Mouse (Mus musculus) layer of hippocampus, postnatal 36 days (tissue): ENCODE data around the gene Fip1l1. TPM values are rescaled to one million over a fixed set of nuclear protein-coding genes. Genes with fewer than 3 reads are reported as not detected.

Experiments used
- DNase-seq, 2 experiments: peaks; one replicate each; pipeline ENCODE4 v3.0.0; 2022
- total RNA-seq, 2 experiments: library from RNA; stranded (reverse); gene quantifications; 2 replicates each; pipeline ENCODE4 v1.2.3; 2021

Fip1l1 gene
- total RNA-seq, 2 experiments from 2014 or later: 64.4 to 67.8 TPM

DNA sequence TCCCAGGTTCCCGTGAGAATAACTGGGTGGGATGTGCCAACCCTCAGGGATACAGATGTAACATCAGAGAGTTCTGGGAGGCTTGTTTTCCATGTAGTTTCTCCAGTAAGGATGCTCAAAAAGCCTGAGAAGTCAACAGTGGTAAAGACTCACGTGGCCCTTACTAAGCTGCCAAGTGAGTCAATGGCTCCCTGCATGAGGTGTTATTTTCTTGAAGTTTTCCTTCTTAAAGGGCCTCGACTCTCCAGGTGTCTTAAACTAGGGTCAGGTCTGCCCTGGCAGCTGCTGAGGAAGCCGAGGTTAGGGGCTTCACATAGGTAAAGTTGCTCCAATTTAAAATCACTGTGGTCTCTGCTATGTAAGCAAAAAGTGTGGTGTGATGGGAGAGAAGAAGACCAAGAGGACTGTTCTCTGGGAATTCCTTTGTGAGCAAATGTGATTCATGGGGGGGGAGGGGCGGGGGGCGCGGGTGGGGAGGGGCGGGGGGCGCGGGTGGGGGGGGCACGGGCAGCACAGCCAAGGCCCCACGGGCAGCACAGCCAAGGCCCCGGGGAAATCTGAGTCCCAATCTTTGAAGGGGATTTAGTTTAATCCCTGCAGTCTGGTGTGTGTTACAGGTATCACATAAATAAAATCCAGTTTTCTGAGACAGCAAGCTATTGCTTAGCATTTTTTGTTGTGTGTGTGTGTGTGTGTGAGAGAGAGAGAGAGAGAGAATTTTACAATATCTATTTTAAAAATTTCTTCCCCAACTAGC lies 82.7 kb downstream of the Fip1l1 start:
- DNase-seq: no peak

DNA sequence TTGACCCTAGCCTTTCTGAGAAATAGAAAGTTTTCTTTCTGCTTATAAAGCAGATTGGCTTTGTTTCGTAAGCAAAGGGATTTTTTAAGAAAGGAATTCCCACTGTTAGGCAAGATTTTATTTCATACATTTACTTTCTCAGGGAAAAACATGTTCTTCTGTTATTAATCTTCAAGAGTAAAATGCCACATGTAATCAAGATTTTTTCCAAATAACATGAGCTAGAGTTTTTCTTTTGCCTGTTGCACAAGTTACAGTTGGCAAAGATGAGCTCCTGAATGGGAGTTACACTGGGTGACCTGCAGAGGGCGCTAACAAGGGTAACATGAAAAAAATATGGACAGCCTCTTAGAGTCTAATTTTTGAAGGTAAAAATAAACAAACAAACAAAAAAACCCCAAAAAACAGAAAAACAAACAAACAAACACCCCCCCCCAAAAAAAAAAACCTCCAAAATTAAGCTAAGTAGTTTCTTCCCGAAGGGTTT lies 83.4 kb downstream of the Fip1l1 start:
- no peak for DNase-seq

DNA sequence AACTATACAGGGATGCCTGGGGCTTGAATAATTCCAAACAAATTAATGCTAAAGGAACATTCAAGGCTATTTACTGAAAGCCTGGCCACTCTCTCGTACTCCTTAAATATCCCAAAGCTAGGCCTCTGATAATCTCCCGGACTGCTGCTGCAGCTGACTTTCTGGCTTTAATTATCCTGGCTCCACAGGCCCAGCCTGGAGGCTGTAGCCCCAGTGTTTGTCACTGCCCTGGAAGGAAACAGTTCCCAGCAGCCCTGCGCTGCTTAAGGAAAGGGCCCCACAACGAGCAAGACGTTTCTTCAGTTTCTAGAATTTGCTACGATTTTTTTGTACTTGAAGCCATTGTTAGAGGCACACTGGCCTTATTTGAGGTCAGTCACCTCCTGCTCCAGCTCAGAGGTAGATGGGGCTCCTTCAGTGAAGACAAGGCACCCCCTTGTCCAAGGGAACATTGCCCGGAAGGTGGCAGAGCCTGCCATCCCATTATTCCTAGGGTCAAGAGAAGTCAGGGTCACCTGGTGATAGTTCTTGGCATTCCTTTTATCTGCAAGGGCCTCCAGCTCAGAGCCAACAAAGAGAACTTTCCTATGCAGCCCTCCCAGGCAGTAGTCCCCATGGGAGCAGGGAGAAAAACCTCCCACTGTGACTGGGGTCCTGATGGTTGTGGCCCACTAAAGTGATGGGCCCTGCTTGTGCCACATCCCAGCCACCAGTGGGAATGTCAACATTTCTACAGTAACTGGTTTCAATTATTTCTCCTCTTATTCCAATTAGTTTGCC lies 86.6 kb downstream of the Fip1l1 start:
- no peak for DNase-seq

DNA sequence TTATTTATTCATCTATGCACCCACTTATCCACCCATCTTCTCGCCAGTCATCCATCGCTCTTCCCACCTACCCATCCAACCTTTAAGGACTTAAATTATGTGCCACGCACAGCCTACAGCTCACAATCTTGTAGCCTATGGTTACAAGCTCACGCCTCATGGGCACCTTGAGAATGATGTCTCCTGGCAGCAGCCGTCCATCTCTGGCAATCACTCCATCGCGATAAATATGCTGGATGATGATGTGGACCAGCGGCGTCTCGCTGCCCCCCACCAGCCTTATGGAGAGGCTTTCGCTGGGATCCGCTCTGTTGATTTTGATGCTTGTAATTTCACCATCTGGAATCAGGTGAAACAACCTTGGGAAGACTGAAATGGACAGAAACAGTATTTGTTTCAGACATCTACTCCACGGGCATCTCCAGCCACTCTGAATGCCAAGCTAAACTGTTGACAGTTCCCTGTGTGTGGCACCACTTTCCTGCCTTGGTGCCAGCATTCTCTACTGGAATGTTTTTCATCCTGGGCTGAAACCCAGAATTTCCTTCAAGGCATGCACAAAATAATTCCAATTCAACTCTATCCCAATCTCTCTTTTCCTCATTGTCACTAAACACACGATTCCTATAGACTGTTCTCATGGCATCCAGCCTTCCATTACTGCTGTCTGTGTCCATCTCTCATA lies 88.2 kb downstream of the Fip1l1 start:
- no peak for DNase-seq

DNA sequence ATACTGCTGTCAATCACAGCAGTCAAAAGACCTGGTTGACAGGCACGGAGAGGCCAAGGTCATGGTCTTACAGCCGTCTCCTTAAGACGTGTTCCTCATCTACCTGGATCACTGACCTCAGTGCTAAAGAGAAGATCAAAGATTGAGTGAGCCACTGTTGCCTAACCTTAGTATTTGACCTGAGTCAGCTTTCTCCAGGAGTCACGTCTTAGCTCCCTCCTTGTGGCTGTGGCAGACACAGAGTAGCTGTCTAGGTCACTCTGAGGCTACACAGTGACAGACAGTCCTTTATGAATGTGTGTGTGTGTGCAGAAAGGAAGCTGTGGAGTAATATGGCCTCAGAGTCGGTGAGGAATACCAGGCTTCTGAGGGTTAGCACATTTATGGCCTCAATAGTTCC lies 89.1 kb downstream of the Fip1l1 start:
- DNase-seq: no peak

DNA sequence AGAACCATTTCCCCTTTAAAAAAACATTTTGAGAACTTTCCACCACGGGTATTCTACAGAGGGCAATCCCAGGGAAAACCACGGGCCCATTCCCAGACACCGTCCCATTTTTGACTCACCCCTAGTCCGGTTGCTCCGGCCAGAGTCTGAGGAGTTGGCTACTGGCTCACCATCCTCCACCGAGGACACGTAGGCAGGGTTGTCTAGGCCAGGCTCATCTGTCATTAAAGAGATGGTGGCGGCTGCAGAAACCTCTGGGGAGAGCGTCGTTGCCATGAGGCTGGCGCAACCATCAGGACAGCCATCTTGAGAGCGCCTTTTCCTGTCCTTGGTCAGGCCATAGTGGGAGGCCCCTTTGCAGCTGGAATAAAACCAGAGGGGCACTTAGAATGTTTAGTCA lies 92.8 kb downstream of the Fip1l1 start:
- no peak for DNase-seq

DNA sequence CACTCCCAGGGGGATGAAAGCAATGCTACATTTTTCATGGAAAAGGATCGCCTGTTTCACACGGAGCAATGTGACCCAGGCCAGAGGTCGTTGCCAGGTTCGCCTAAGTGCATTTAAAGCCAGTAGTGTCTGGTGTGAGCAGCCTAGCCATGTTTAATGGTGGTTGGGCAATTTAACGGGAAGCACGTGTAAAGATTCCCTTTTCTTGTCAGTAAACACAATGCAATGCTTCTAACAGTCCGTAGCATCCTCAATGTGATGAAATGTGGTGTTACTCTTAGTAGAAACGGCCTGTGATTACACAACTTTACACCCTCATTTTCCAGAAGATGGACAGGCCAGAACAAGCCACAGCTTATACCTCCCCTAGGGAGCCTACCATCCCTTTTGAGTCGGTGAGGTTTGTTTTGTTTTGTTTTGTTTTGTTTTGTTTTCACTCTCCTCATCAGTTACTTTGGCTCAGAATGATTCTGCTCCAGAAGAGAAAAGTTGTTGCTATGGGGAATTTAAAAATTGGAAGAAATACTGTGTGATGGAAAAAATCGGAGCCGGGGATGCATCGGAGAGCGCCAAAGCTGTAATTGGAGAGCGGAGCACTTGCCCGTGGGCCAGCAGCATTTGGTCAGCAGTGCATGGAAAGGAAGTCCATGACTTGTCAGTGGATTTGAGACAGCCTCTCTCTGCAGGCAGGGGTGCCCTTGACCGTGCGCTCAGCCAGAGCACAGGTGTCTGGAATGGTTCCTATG lies 97.3 kb downstream of the Fip1l1 start:
- no peak for DNase-seq

DNA sequence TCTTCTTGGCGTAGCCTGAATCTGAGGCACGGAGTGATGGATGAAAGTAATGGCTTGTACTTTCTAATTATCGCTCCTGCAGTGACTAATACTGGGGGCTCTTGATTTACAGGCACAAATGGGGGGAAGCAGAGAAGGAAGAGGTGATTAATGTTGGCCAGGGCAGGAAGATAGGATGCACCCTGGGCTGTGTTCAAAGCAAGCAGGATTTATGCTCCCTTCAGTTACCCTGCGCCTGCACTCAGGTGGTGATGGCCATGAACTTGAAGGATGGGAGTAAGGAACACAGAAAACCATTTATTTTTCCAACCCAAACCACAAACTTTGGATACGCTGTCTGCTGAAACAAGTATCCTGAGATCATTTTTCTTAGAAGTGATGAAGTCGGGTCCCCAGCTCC lies 98.2 kb downstream of the Fip1l1 start:
- DNase-seq: no peak

DNA sequence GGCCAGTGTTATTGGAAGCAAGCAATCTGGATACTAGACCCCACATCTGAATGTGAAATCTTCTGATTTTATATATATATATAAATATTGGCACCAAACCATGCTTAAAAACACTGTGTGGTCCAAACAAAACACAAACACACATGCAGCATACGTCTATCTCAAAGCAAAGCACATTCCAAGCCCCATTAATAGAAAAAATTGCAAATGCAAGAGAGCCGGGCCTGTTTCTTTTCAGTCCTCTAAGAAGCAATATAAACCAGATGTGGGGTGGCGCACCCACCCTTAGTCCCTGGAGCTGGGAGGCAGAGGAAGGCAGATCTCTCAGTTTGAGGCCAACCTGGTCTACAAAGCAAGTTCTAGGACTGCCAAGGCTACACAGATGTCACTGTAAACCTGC lies 99.1 kb downstream of the Fip1l1 start:
- DNase-seq: no peak

DNA sequence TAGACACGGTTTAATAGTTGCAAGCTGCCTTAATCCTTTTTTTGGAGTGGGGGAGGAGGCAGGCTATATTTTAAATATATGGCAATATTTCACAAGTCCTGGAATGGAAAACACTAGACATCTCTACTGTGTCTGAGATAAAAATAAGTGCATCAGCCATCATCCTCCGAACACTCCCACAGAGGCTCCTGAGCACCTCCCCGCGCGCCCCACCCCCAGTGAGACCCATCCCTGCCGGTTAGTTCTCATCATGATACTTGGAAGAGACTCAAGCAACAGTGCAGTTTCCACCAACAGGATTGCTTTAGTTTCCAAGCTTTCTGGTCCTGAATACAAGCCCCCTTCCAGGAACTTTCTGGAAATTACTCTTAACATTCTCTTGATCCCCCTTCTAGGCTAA lies 104.3 kb downstream of the Fip1l1 start:
- no peak for DNase-seq

DNA sequence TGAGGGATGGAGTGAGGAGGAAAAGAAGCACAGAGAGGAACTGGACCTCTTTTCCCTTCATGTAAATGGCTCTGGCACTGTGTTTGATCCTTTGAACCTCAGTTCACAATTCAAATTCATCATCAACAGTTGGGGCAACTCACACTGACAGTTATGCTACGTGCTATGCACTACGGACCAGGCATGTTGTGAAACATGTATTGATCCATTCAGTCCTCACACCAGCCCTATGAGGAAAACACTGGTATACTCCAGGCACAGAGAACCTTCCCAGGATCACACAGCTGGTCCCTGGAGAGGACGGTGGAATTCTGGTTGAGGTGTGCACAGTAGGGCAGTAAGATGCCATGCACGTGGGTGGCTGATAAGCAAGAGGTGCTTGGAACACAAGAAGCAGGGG lies 105.3 kb downstream of the Fip1l1 start:
- no peak for DNase-seq

DNA sequence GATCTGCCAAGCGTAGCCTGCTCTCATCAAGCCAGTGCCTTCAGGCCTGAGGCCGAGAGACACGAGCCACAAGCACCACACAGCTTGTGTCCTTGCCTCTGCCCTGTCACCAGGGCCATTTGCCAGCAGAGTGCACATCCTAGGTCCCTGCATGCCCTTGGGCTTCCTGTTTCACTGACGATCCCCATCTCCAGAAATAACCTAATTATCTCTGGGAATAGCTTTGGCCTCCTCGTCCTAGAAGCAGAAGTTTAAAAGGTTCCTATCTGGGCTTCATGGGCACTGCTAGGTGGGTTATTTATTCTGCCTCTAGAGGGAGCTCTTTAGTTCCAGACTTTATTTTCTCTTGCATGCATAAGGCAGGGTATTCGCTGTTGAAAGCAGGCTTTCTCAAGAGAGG lies 105.8 kb downstream of the Fip1l1 start:
- DNase-seq: no peak

DNA sequence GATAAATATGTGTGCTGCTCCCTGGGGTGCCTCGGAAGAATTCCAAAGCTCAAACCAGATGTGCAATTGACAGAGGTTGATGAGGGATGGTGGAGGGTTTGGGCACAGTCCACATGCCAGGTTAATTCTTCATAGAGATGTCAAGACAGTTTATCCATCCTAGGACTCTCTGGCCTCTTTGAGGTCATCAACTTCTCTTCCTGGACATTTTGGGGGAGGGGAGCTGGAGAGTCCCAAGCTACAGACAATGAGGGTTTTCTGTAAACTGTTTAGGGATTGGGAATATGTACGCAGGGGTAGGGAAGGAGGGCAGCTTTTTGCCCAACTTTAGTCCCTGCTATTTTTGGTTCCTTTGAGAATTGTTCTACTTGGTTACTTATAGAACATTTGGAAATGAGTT lies 107.0 kb downstream of the Fip1l1 start:
- no peak for DNase-seq

DNA sequence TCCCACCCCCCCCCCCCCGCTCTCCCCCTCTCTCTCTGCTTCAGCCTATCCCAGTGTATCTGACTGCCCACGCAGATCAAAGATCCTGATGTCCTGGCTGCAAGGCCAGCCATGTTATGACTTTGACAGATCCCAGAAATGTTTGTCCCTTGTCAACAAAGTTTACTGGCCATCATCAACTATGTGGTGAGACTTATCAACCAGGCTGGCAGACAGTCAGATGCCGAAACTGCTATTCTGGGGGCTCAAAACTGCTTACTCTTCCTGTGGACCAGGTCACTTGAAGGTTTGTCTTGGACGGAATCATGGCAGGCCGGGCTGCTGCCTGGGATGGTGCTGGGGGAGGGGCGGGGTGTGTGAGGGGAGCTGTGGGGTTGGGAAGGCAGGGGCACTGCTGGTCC lies 112.3 kb downstream of the Fip1l1 start:
- no peak for DNase-seq

DNA sequence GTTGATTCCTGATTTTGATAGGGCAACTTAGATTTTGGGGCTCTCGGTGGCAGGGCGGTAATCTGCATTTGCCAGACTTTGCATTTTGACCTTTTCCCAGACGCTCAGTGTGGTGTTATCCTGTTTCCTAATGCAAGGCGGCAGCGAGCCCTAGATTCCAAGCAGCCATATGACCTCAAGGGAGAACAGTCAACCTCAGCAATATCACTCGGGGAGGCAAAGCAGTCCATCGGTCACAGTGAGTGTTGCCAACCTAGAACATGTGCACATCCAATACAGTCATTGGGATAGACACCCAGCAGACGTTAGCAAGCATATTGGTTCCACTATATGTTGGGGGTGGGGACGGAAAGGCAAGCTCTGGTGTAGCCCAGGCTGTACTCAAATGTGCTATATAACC lies 113.0 kb downstream of the Fip1l1 start:
- no peak for DNase-seq

Other genes with a start within 250 kb of the Fip1l1 start
- gene Scfd2, start 3.7 kb upstream of the Fip1l1 start, total RNA-seq: 10 to 100 TPM; 22.6 to 26.2 TPM
- 10 to 100 TPM; 15.5 to 15.9 TPM for gene Lnx1, start 167.5 kb downstream of the Fip1l1 start, total RNA-seq